Mouse (Mus musculus): Measurements from ENCODE around the gene Ltv1.

Ltv1 gene

DNA sequence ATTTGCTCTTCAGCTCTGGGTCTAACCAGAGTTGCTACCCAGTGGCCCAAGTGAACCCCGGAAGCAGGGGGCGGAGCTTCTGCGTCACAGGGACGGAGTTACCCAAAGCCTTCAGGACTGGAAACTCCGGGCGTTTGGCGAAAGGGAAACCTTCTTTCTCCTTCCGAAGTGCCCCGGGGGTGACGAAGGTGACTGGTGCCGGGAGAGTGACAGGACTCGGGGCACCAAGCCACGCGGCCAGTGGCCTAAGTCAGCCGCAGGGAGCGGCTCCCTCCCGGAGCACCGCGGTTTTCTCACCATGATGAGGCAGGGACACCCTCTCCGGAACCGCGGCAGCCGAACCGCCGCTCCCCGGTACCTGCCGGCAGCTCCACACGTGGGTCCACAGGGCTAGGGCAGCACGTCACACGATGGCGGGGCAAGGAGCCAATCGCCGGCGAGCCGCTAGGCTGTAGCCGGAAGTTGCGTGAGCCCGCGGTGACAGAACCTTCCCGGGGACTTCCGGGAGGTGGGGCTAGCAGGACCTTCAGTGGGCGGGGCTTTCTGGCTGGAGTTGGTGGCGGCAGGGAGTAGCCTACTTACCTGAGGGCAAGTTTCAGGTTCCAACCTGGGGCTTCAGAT lies at the start of gene Ltv1:
Gene Ltv1, minus strand, starts transcription at position 438 of the 621 bp plus-strand sequence.
- DNase-seq: peak; percentile 96

DNA sequence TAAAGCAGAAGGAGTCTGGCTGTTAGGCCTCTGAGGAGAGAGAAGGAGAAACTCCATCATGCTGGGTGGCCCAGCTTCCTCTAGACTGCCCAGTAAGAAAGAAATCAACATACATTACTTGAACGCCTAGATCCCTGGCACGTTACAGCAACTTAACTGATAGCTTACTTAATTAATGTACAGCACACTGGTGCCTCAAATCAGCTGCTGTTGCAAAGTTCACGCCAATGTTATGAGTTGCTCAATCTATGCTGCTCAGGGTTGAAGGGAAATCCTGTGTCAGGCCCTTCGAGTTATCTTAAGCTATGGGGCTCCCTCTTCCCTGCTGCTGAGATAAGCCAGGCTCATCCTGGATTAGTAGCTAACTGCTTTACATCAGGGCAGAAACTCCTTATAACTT lies 47.5 kb upstream of the Ltv1 start:
- DNase-seq: no peak

GRCm38 (mm10) chr10:13238188-13238587 lies 45.2 kb upstream of the Ltv1 start:
- no peak for DNase-seq

- no peak for DNase-seq
Observed at GRCm38 (mm10) chr10:13236866-13237265, 43.9 kb upstream of the Ltv1 start.

DNA sequence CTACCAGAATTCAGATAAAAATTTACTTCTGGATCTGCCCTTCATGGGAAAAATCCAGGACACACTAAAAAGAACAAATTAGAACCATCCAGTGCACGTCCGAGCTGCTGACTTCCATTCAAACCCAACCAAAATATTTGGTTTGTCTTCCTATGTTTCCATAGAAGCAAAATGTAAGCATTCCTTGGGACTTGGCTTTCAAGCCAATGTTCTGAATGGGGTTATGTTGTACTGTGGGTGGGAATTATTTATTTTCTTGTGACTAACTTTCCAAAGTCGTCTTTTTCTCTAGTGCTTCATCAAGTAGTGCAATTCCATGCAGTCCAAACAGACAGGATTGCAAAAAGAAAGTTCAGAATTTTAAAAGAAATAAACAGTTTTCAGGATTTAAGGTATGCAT lies 41.5 kb upstream of the Ltv1 start:
- no peak for DNase-seq

- no peak for DNase-seq
Observed at GRCm38 (mm10) chr10:13233941-13234340, 41.0 kb upstream of the Ltv1 start.

- no peak for DNase-seq
Observed at GRCm38 (mm10) chr10:13233143-13233622, 40.2 kb upstream of the Ltv1 start.

DNA sequence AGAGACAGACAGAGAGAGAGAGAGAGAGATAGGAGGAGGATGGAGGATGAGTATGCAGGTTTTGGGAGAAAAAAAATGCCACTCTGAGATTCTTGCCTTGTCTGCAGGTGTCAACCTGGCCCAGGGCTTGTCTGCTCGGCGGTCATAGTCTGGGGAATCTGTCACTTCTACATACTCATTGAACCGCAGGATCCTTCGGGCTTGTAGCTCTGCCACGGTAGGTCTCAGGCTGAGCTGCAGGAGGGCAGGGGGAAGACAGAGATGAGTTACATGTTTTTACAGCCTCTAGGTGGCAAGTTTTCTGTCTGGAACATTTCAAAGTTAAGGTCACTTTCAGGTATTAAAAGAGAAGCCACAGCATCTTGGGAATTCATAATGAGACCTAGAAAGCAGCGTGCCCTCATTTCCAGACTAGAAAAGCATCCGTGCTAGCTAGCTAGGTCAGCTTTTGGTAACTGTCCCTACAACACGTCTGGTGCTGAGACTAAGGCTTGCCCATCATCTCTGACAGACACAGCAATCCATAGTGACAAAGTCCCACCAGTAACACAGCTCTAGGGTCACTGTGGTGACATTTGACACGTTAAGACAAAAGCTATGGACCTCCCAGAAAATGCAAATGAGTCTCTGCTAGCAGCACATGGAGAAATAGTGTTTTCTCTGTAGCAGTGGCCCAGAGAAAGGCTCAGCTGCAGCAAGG lies 39.6 kb upstream of the Ltv1 start:
- no peak for DNase-seq

- DNase-seq: no peak
Observed at GRCm38 (mm10) chr10:13230716-13231115, 37.7 kb upstream of the Ltv1 start.

DNA sequence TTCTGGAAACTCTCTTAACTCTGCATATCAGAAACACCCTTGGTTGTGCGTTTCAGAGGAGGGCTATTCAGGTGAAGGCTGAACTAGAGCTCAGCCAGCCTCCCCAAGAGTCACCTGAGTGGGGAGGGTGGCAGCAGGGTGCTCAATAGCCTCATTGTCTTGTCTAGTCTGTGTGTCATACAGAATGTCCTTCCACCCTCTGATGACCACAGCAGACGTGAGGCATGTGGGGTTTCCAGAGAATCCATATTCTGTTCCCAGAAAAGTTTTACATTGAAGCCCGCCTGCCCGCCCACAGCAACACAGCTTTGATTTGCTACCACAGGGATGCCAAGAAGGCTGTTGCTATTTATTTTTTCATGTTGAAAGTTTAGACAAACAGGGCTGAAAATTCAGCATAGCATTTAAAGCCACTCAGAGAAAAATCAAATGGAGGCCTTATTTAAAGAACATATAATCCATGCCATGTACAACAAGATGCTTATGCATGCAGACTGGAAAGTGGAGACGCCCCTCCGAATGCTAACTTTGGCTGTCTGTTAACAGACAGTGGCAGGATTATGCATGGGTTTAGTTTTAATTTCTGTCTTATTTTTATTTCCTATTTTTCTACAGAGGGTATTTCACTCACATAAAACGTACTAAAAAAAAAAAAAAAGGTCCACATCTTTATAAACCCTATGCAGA lies 32.6 kb upstream of the Ltv1 start:
- DNase-seq: no peak

GRCm38 (mm10) chr10:13222135-13222534 lies 29.2 kb upstream of the Ltv1 start:
- no peak for DNase-seq

- DNase-seq: no peak
Observed at GRCm38 (mm10) chr10:13220061-13220460, 27.1 kb upstream of the Ltv1 start.

GRCm38 (mm10) chr10:13213956-13214355 lies 21.0 kb upstream of the Ltv1 start:
- DNase-seq: no peak

- no peak for DNase-seq
Observed at GRCm38 (mm10) chr10:13212829-13213228, 19.9 kb upstream of the Ltv1 start.

DNA sequence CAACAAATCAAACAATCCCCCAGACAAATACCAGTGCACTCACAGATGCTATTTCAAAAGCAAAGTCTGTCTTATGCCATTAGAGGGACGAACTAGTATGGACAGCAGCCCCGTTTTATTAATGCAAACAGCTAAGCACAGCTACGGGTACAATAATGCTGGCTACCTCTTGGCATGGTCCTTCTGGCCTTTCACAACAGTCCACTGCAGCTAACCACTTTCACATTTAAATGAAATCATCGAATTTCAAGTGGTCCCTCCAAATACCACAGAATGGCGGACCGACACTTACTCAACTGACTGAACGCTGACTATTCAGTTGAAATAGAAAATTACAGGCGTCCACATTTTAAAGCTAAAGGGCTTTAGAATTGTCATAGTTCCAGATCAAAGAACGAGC lies 19.4 kb upstream of the Ltv1 start:
- no peak for DNase-seq

- no peak for DNase-seq
Observed at GRCm38 (mm10) chr10:13209930-13210637, 17.1 kb upstream of the Ltv1 start.

DNA sequence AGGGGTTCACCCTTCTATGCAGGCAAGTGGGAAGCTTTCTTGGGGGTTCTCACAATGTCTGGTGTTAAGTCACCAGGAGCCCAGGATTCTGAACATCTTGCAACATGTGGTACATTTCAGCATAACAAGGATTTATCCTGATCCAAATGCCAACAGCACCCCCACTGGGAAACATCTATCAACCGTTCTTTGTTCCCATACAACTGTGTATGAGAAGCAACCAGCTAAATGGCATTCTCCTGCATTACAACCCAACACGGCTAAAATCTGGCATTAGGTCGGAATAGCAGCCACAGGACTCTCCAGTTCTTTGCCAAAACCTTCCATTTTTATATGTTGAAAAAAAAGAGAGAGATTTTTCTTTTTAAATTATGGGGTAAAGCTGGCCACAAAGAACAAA lies 16.5 kb upstream of the Ltv1 start:
- DNase-seq: no peak

GRCm38 (mm10) chr10:13209061-13209460 lies 16.1 kb upstream of the Ltv1 start:
- no peak for DNase-seq

- DNase-seq: no peak
Observed at GRCm38 (mm10) chr10:13201741-13202293, 8.8 kb upstream of the Ltv1 start.

DNA sequence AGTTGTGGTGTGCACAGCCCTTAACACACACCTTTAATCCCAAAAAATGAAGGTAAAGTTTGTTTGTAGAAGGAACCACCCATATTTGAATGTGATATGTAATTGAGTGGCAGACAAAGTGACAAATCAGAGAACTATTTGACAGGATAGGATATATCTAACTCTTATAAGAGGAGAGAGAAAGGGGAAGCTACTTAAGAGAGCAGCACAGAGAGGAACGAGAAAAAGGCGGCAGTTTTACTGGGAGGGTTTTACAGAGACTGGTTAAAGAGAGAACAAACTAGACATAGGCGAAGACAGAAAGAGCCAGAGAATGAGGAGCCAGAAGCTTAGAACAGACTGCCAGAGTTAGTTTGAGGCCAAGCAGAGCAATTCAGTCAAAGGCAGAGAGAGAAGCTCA lies 7.9 kb upstream of the Ltv1 start:
- no peak for DNase-seq

DNA sequence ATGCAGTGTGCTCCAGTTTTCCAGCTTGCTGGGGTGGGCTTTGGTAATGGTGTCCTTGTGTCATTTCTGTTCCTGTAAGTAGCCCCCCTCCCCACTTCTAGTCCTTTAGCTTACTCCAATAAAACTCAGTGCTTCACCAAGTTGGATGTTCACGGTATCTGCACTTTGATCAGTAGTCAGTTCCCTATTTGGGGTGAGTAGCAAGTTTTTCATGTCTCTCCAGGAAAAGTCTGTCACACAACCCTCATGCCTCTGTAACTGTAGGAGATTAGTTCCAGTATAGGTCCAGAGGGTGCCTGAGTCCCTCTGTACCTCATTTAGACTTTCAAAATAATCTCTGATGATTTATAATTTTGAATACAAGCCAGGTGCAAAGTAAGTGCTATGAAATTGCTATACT lies 6.3 kb upstream of the Ltv1 start:
- no peak for DNase-seq

DNA sequence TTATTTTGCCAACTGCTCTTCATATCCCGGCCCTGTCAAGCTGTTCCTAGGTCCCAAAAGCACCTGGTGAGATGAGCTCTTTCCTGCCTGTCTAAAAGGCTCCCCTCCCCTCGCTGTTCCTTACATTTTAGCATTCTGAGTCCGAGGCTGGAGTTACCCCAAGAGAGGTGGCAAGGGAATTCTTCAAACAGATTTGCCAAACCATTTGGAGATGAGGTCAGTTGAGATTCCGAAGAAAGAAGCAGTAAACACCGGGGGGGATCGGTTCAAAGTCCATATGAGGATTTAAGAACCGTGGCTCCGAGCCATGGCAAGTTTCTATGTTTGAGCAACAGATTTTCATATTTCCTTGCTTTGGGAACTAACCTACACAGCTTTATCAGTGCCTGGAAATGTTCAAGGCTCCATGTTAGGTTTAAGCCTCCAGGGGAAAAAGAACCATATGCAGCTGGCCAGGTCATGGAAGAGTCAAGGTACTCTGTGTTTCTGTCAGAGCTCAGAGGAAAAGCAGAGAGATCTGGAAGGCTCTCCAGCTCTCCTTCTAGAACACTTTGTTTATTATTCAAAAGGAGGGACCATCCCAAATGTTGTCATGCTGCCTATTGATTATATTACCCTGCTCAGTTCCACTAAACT lies 4.0 kb upstream of the Ltv1 start:
- no peak for DNase-seq

DNA sequence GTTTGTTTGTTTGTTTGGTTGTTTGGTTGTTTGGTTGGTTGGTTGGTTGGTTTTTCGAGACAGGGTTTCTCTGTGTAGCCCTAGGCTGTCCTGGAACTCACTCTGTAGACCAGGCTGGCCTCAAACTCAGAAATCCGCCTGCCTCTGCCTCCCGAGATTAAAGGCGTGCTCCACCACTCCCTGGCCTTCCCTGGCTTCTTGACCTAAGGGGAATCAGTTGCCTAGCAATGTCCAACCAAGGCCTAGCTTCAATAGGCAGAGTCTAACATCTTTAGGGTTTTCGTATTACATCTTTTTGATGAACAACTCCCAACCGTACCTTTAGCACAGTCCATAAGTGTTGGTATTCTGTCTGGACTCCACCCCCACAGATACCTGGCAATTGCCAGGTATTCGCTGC lies 528 bp upstream of the Ltv1 start:
- DNase-seq: peak; percentile 26

Measured in cerebellum, adult 11-12 months (tissue).